Mouse (Mus musculus) G1E (cell line): ENCODE data around the gene Exosc6. TPM values are rescaled to one million over a fixed set of nuclear protein-coding genes. Genes with fewer than 3 reads are reported as not detected.
"Not testable (repeated sequence)": the region's sequence is repeated elsewhere in the genome, so short reads cannot be mapped to it uniquely, and the experiment has no call there.

ENCODE experiments used
- ATAC-seq: 2 replicates; pipeline ENCODE4 v1.8.0; 2016; ENCODE audit warnings: mild to moderate bottlenecking; ENCODE audit not compliant: insufficient number of reproducible peaks, poor library complexity, low FRiP score, severe bottlenecking; ENCODE audit errors: extremely low read depth
- DNase-seq: peaks from one replicate; pipeline ENCODE4 v3.0.0; 2012; ENCODE audit warnings: low spot score
- H3K27me3 ChIP-seq: 2 replicates; pipeline ENCODE4 v1.6.1; 2012; ENCODE audit warnings: mild to moderate bottlenecking, low read length, inconsistent platforms; ENCODE audit not compliant: insufficient read depth
- H3K36me3 ChIP-seq: replicated peaks from 2 replicates; pipeline ENCODE3; 2012; ENCODE audit warnings: mild to moderate bottlenecking, inconsistent platforms
- H3K4me1 ChIP-seq: 2 replicates; pipeline ENCODE4 v1.6.1; 2012; ENCODE audit warnings: low read depth, low read length, inconsistent platforms, mixed read lengths; ENCODE audit not compliant: insufficient read depth
- H3K4me3 ChIP-seq: 2 replicates; pipeline ENCODE4 v1.5.1; 2012; ENCODE audit warnings: low read depth, mild to moderate bottlenecking, inconsistent platforms, low read length, moderate library complexity, mixed read lengths
- H3K9me3 ChIP-seq: replicated peaks from 2 replicates; pipeline ENCODE4 v1.6.1; 2012; ENCODE audit warnings: inconsistent platforms
- CTCF ChIP-seq: IDR thresholded peaks from 2 replicates; pipeline ENCODE4 v1.5.1; 2012; ENCODE audit warnings: low read depth, low read length, inconsistent platforms, mixed read lengths
- GATA1 ChIP-seq: IDR thresholded peaks from 2 replicates; pipeline ENCODE4 v1.6.1; 2012; ENCODE audit warnings: borderline replicate concordance, low read length, inconsistent platforms, mixed read lengths
- GATA2 ChIP-seq: IDR thresholded peaks from 2 replicates; pipeline ENCODE4 v1.6.1; 2012; ENCODE audit warnings: low read depth, low read length, inconsistent platforms, borderline replicate concordance
- POLR2AphosphoS5 ChIP-seq: IDR thresholded peaks from 2 replicates; pipeline ENCODE4 v1.6.1; 2012; ENCODE audit warnings: low read depth, low read length, inconsistent platforms; ENCODE audit not compliant: insufficient replicate concordance
- TAL1 ChIP-seq: conservative IDR thresholded peaks from 2 replicates; pipeline ENCODE4 v1.6.1; 2012; ENCODE audit warnings: low read depth, low read length, inconsistent platforms, mixed read lengths
- polyA plus RNA-seq: library from polyadenylated mRNA; stranded (reverse); fragments of >175 nt; gene quantifications from 2 replicates; pipeline ENCODE4 v1.2.3, GENCODE M21; 2012
- total RNA-seq, 2 experiments: library from RNA; stranded (forward) in 1 of 2; stranded (reverse) in 1 of 2; fragments of 200-1000 nt in 1 of 2; fragments of >200 nt in 1 of 2; fragmentation: Nextera tagmentation in 1 of 2; gene quantifications; 2 replicates each; pipeline ENCODE4 v1.2.3; 2014 to 2017

Gene Exosc6
- total and polyA plus RNA-seq, 3 experiments: 17.0 to 88.0 TPM; not detected in 1

GRCm38 (mm10) chr8:111075926-111076325 lies 19.8 kb downstream of the Exosc6 start:
- Histone ChIP-seq H3K36me3 (no peaks in the 10 kb centered on the region), H3K4me1 (peaks cover 8% of the 10 kb centered on the region), H3K27me3 (peaks cover 65% of the 10 kb centered on the region), H3K4me3 (no peak overlapping the region), H3K9me3 (peaks cover 7% of the 10 kb centered on the region)
- ATAC-seq: no peak
- TF ChIP-seq GATA2 (no peak), POLR2AphosphoS5 (no peak), GATA1 (no peak), TAL1 (no peak), CTCF (no peak)
- DNase-seq: no peak

- Histone ChIP-seq H3K36me3 (no peaks in the 10 kb centered on the region), H3K27me3 (peaks cover 57% of the 10 kb centered on the region), H3K4me3 (no peak overlapping the region), H3K9me3 (no peaks in the 10 kb centered on the region), H3K4me1 (peaks cover 2% of the 10 kb centered on the region; the same call in 1 of the 2 replicates)
- TF ChIP-seq GATA2 (no peak), GATA1 (no peak), TAL1 (no peak), POLR2AphosphoS5 (no peak), CTCF (no peak)
- DNase-seq: no peak
- no peak for ATAC-seq
Measured at GRCm38 (mm10) chr8:111079461-111079860, 23.3 kb downstream of the Exosc6 start.

- H3K4me3 ChIP-seq: no peak overlapping the region
- ATAC-seq (no peak), DNase-seq (no peak)
Measured at GRCm38 (mm10) chr8:111079861-111080271, 23.7 kb downstream of the Exosc6 start.

GRCm38 (mm10) chr8:111081580-111082258 lies 25.6 kb downstream of the Exosc6 start:
- peaks cover 44% of the 10 kb centered on the region for H3K27me3 ChIP-seq
- no peak for ATAC-seq
- no peak overlapping the region for H3K4me3 ChIP-seq
- TF ChIP-seq CTCF: no peak
- TF ChIP-seq GATA2: no peak
- TF ChIP-seq GATA1: no peak
- no peak for TF ChIP-seq TAL1
- no peak for TF ChIP-seq POLR2AphosphoS5
- no peaks in the 10 kb centered on the region for H3K36me3 ChIP-seq
- H3K4me1 ChIP-seq: peaks cover 2% of the 10 kb centered on the region; the same call in 1 of the 2 replicates
- DNase-seq: no peak
- H3K9me3 ChIP-seq: no peaks in the 10 kb centered on the region

More at GRCm38 (mm10) chr8:111079861-111080271, 23.7 kb downstream of the Exosc6 start:
- H3K27me3 ChIP-seq: peaks cover 56% of the 10 kb centered on the region
- TF ChIP-seq GATA2 (no peak), CTCF (no peak), TAL1 (no peak), POLR2AphosphoS5 (no peak), GATA1 (no peak)
- H3K9me3 ChIP-seq: no peaks in the 10 kb centered on the region
- H3K4me1 ChIP-seq: peaks cover 2% of the 10 kb centered on the region; the same call in 1 of the 2 replicates
- H3K36me3 ChIP-seq: no peaks in the 10 kb centered on the region

DNA sequence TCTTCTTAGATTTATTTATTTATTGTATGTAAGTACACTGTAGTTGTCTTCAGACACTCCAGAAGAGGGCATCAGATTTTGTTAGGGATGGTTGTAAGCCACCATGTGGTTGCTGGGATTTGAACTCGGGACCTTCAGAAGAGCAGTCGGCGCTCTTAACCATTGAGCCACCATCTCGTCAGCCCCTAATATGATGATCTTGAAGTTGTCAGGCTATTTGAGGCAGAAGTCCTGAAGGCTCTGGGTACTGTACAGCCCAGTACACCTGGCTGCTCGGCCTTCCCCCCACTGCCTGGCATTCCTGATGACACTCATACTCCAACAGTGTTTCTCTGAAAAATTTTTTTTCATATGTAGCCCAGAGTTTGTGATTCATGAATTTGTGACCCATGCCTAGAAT lies 27.8 kb downstream of the Exosc6 start:
- not testable (repeated sequence) for H3K36me3 ChIP-seq, H3K9me3 ChIP-seq, DNase-seq, ATAC-seq, H3K4me3 ChIP-seq, H3K4me1 ChIP-seq
- H3K27me3 ChIP-seq: peaks cover 38% of the 10 kb centered on the region

DNA sequence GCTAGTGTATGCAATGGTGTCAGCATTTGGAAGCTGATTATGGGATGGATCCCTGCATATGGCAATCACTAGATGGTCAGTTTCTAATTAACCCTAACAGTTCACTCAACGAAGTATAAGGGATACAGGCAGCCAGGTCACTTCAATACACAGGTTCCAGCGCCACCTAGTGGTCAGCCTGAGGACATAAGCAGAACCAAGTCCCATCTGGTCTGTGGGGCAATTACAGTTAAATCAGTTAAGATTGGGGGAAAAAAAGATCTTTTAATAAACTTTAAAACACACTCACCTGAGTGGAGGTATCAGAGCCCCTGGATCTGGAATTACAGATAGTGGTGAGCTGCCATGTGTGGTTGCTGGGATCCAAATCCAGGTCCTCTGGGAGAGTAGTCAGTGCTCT lies 34.0 kb downstream of the Exosc6 start:
- Histone ChIP-seq H3K4me3 (no peak overlapping the region), H3K36me3 (no peaks in the 10 kb centered on the region), H3K4me1 (peaks cover 12% of the 10 kb centered on the region), H3K27me3 (0 out of 2 replicates have a peak, but pooled peaks cover 4% of the 10 kb centered on the region), H3K9me3 (0 out of 2 replicates have a peak, but pooled peaks cover 2% of the 10 kb centered on the region)
- ATAC-seq (peak; percentile 34; the same call in 1 of the 2 replicates), DNase-seq (no peak)
- TF ChIP-seq CTCF (peak; percentile 70), TAL1 (no peak), POLR2AphosphoS5 (no peak)

- TF ChIP-seq GATA1: no peak
- no peak for TF ChIP-seq CTCF
- no peak for TF ChIP-seq GATA2
- no peak for TF ChIP-seq POLR2AphosphoS5
- no peak for TF ChIP-seq TAL1
- Histone ChIP-seq H3K36me3 (no peaks in the 10 kb centered on the region), H3K4me1 (peaks cover 23% of the 10 kb centered on the region), H3K9me3 (0 out of 2 replicates have a peak, but pooled peaks cover 2% of the 10 kb centered on the region), H3K4me3 (no peak overlapping the region), H3K27me3 (0 out of 2 replicates have a peak, but pooled peaks cover 4% of the 10 kb centered on the region)
- DNase-seq: no peak
- no peak for ATAC-seq
Measured at GRCm38 (mm10) chr8:111091706-111092105, 35.6 kb downstream of the Exosc6 start.

GRCm38 (mm10) chr8:111092326-111092725 lies 36.2 kb downstream of the Exosc6 start, which contains the start of gene Clec18a:
Gene Clec18a (minus strand): TSS chr8:111092426.
- not testable (repeated sequence) for H3K27me3 ChIP-seq, ATAC-seq, H3K4me3 ChIP-seq, H3K36me3 ChIP-seq, DNase-seq, H3K9me3 ChIP-seq
- peaks cover 23% of the 10 kb centered on the region for H3K4me1 ChIP-seq
